In the genomic region with DNA sequence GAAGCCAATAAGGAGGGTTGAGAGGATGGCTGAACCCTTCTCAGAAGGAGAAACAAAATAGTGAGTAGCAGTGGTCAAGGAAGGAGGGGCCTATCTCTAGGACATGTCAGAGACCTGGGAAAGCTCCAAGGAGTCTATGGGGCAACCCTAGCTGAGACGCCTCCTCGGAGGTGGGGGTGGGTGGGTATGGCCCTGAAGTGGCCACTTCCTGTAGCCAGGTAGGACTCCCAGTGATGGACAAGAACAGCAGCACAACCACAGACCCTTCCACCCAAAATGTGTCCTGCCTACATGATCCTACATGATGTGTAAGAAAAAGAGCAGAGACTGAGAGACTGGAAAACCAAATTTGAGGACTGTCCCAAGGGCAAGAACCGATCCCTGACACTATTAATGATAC, we compare ENCODE assay signal across 24 mouse cellular contexts.
DNase-seq lines count a peak whose midpoint lies in the region; ATAC-seq lines count a peak whose summit lies in the region.
"Had no signal": no experiment of that assay in that cellular context is flagged by ENCODE, and none has a peak within 500 bp of the region (broad histone marks: within the 10 kb centered on the region; RNA-seq: fewer than 3 reads in every experiment).

No protein-coding gene starts in this region.

- H3K4me2 ChIP-seq in forebrain, embryonic 13.5 days: no peak overlapping the region
- no peak overlapping the region for H3K4me2 ChIP-seq in forebrain, embryonic 16.5 days (ENCODE audit: low read length)
- no peak overlapping the region for H3K4me2 ChIP-seq in kidney, embryonic 14.5 days (replicated peaks; ENCODE audit: low read depth, low read length)
- no peak overlapping the region for H3K4me2 ChIP-seq in neural tube, embryonic 11.5 days (ENCODE audit: low read depth)
- H3K4me2 ChIP-seq in midbrain, embryonic 16.5 days (ENCODE audit: low read length): no peak overlapping the region
- H3K4me2 ChIP-seq: embryonic facial prominence, embryonic 12.5 days; limb, embryonic 12.5 days; liver, embryonic 11.5 days; neural tube, embryonic 12.5 days had no signal

- no peak overlapping the region for H3K9ac ChIP-seq in forebrain, embryonic 13.5 days
- no peak overlapping the region for H3K9ac ChIP-seq in forebrain, embryonic 16.5 days (replicated peaks; ENCODE audit: low read depth, low read length)
- no peak overlapping the region for H3K9ac ChIP-seq in kidney, embryonic 14.5 days (ENCODE audit: low read depth, low read length)
- no peak overlapping the region for H3K9ac ChIP-seq in neural tube, embryonic 11.5 days (ENCODE audit: low read length)
- H3K9ac ChIP-seq in midbrain, embryonic 16.5 days (ENCODE audit: low read depth, low read length): no peak overlapping the region
- H3K9ac ChIP-seq: embryonic facial prominence, embryonic 12.5 days; limb, embryonic 12.5 days; liver, postnatal 0 days; neural tube, embryonic 12.5 days had no signal

- H3K27me3 ChIP-seq in forebrain, embryonic 13.5 days: no peaks in the 10 kb centered on the region
- H3K27me3 ChIP-seq in forebrain, embryonic 16.5 days (replicated peaks; ENCODE audit: control insufficient read depth, insufficient read depth, low read length): no peaks in the 10 kb centered on the region
- H3K27me3 ChIP-seq in kidney, embryonic 14.5 days (ENCODE audit: control insufficient read depth, insufficient read depth, low read length): no peaks in the 10 kb centered on the region
- no peaks in the 10 kb centered on the region for H3K27me3 ChIP-seq in neural tube, embryonic 11.5 days (ENCODE audit: control insufficient read depth, insufficient read depth, low read length)
- no peaks in the 10 kb centered on the region for H3K27me3 ChIP-seq in midbrain, embryonic 16.5 days (ENCODE audit: control insufficient read depth, insufficient read depth, low read depth, low read length)
- H3K27me3 ChIP-seq: embryonic facial prominence, embryonic 12.5 days; limb, embryonic 12.5 days; neural tube, embryonic 12.5 days; Patski had no signal

- no peaks in the 10 kb centered on the region for H3K4me1 ChIP-seq in forebrain, embryonic 13.5 days
- H3K4me1 ChIP-seq in forebrain, embryonic 16.5 days (replicated peaks; ENCODE audit: control insufficient read depth, insufficient read depth, low read length): no peaks in the 10 kb centered on the region
- H3K4me1 ChIP-seq in kidney, embryonic 14.5 days (ENCODE audit: control insufficient read depth, insufficient read depth, low read length): no peaks in the 10 kb centered on the region
- no peaks in the 10 kb centered on the region for H3K4me1 ChIP-seq in neural tube, embryonic 11.5 days (ENCODE audit: control insufficient read depth, insufficient read depth, low read length)
- no peaks in the 10 kb centered on the region for H3K4me1 ChIP-seq in midbrain, embryonic 16.5 days (ENCODE audit: control insufficient read depth, insufficient read depth, low read length)
- H3K4me1 ChIP-seq: embryonic facial prominence, embryonic 12.5 days; heart, embryonic 10.5 days; limb, embryonic 12.5 days; neural tube, embryonic 12.5 days had no signal

- H3K27ac ChIP-seq in forebrain, embryonic 13.5 days: no peak overlapping the region
- H3K27ac ChIP-seq in forebrain, embryonic 16.5 days (ENCODE audit: low read length): no peak overlapping the region
- H3K27ac ChIP-seq in kidney, embryonic 14.5 days (ENCODE audit: low read depth, low read length): no peak overlapping the region
- no peak overlapping the region for H3K27ac ChIP-seq in neural tube, embryonic 11.5 days (ENCODE audit: low read depth, low read length)
- H3K27ac ChIP-seq in midbrain, embryonic 16.5 days (ENCODE audit: low read length): no peak overlapping the region
- H3K27ac ChIP-seq: embryonic facial prominence, embryonic 12.5 days; gastrocnemius, adult 2 months; heart, embryonic 10.5 days; limb, embryonic 12.5 days; neural tube, embryonic 12.5 days had no signal

- DNase-seq in kidney, postnatal 25 days: no peak
- no peak for DNase-seq in neural tube, embryonic 11.5 days (ENCODE audit: low spot score)
- DNase-seq in neural tube, embryonic 10.5 days (ENCODE audit: extremely low spot score, low spot score): no peak
- no peak for DNase-seq in cerebellum, adult 11-12 months
- DNase-seq: adrenal gland, adult 2 months; cerebellum, adult 11 months; cerebellum, postnatal 10 days; gastrocnemius, adult 2 months; kidney, adult 11 months; kidney, postnatal 10 days; liver, postnatal 0 days; lung, postnatal 14 days; right cerebral cortex, postnatal 25 days; spleen, adult 18-20 months had no signal

- H3K4me3 ChIP-seq in forebrain, embryonic 13.5 days: no peak overlapping the region
- no peak overlapping the region for H3K4me3 ChIP-seq in forebrain, embryonic 16.5 days (replicated peaks; ENCODE audit: low read length)
- H3K4me3 ChIP-seq in kidney, embryonic 14.5 days (ENCODE audit: low read length): no peak overlapping the region
- no peak overlapping the region for H3K4me3 ChIP-seq in neural tube, embryonic 11.5 days (ENCODE audit: low read depth, low read length)
- H3K4me3 ChIP-seq in midbrain, embryonic 16.5 days (ENCODE audit: low read depth, low read length): no peak overlapping the region
- H3K4me3 ChIP-seq: embryonic facial prominence, embryonic 12.5 days; gastrocnemius, adult 2 months; heart, embryonic 10.5 days; limb, embryonic 12.5 days; neural tube, embryonic 12.5 days had no signal

- no peaks in the 10 kb centered on the region for H3K9me3 ChIP-seq in forebrain, embryonic 13.5 days (replicated peaks)
- H3K9me3 ChIP-seq in forebrain, embryonic 16.5 days (ENCODE audit: control insufficient read depth, low read length): no peaks in the 10 kb centered on the region
- H3K9me3 ChIP-seq in kidney, embryonic 14.5 days (ENCODE audit: control insufficient read depth, low read length): no peaks in the 10 kb centered on the region
- no peaks in the 10 kb centered on the region for H3K9me3 ChIP-seq in neural tube, embryonic 11.5 days (ENCODE audit: control insufficient read depth, low read length)
- H3K9me3 ChIP-seq in midbrain, embryonic 16.5 days (replicated peaks; ENCODE audit: control insufficient read depth, low read length, poor library complexity, severe bottlenecking): no peaks in the 10 kb centered on the region
- H3K9me3 ChIP-seq: embryonic facial prominence, embryonic 12.5 days; heart, embryonic 10.5 days; limb, embryonic 12.5 days; neural tube, embryonic 12.5 days had no signal

- 95% methylated on average over 3 of the region's 3 CpGs for WGBS in forebrain, embryonic 13.5 days
- 99% methylated on average over 3 of the region's 3 CpGs for WGBS in forebrain, embryonic 16.5 days
- 94% methylated on average over 3 of the region's 3 CpGs for WGBS in kidney, embryonic 14.5 days
- 91% methylated on average over 3 of the region's 3 CpGs for WGBS in neural tube, embryonic 11.5 days
- WGBS in midbrain, embryonic 16.5 days: 94% methylated on average over 3 of the region's 3 CpGs

- ATAC-seq in forebrain, embryonic 13.5 days: peak; percentile 36; the same call in 1 of the 2 replicates
- ATAC-seq in forebrain, embryonic 16.5 days: no peak
- peak; percentile 63; the same call in 1 of the 2 replicates for ATAC-seq in kidney, embryonic 14.5 days (ENCODE audit: low FRiP score, low TSS enrichment)
- peak; percentile 27; the same call in 1 of the 2 replicates for ATAC-seq in neural tube, embryonic 11.5 days (ENCODE audit: insufficient read depth, low FRiP score, low TSS enrichment)
- peak; percentile 32; the same call in 1 of the 2 replicates for ATAC-seq in midbrain, embryonic 16.5 days
- ATAC-seq: liver, postnatal 0 days; Patski had no signal

- H3K36me3 ChIP-seq in forebrain, embryonic 13.5 days (ENCODE audit: poor library complexity, severe bottlenecking): peaks cover 14% of the 10 kb centered on the region; the same call in 1 of the 2 replicates
- H3K36me3 ChIP-seq in forebrain, embryonic 16.5 days (ENCODE audit: control insufficient read depth, insufficient read depth): no peaks in the 10 kb centered on the region
- no peaks in the 10 kb centered on the region for H3K36me3 ChIP-seq in kidney, embryonic 14.5 days (ENCODE audit: control insufficient read depth, insufficient read depth, low read length)
- no peaks in the 10 kb centered on the region for H3K36me3 ChIP-seq in neural tube, embryonic 11.5 days (ENCODE audit: control insufficient read depth, insufficient read depth, low read length)
- H3K36me3 ChIP-seq in midbrain, embryonic 16.5 days (ENCODE audit: control insufficient read depth, insufficient read depth, low read length): no peaks in the 10 kb centered on the region
- H3K36me3 ChIP-seq: neural tube, embryonic 12.5 days had no signal
